Mouse (Mus musculus) testis, adult 2 months (tissue): ENCODE data around the gene Bckdhb.

Experiments
- CTCF ChIP-seq: fragments of 200-500 bp; IDR thresholded peaks from 2 replicates; pipeline ENCODE4 v1.5.1; 2012; ENCODE audit warnings: low read depth, mild to moderate bottlenecking, inconsistent platforms, low read length, moderate library complexity; ENCODE audit not compliant: control insufficient read depth, insufficient read depth, insufficient replicate concordance
- POLR2A ChIP-seq: fragments of 200-500 bp; IDR thresholded peaks from 2 replicates; pipeline ENCODE4 v1.6.1; 2012; ENCODE audit warnings: low read depth, mild to moderate bottlenecking, inconsistent platforms, low read length, moderate library complexity; ENCODE audit not compliant: control insufficient read depth

- TF ChIP-seq CTCF (no peak), POLR2A (no peak)
Observed at GRCm38 (mm10) chr9:84090316-84091063, 165.5 kb downstream of the Bckdhb start.
